Mouse (Mus musculus) hindbrain, embryonic 11.5 days (tissue): ENCODE measurements around the gene Hhipl1. TPM values are rescaled to one million over a fixed set of nuclear protein-coding genes. Genes with fewer than 3 reads are reported as not detected.

ENCODE experiments used
- ATAC-seq: fragments of 200-750 bp; cut with Nextera tagmentation; 2 replicates; pipeline ENCODE4 v1.8.0; 2017; ENCODE audit warnings: mild to moderate bottlenecking, moderate TSS enrichment, moderate library complexity; ENCODE audit not compliant: low FRiP score
- DNase-seq: peaks from one replicate; pipeline ENCODE4 v3.0.0-alpha.2; 2015; ENCODE audit warnings: low spot score
- H3K27ac ChIP-seq: fragments of 300-500 bp; sonication (generic); 2 replicates; pipeline ENCODE4 v1.5.1; 2014; ENCODE audit warnings: mild to moderate bottlenecking, low read depth, low read length
- H3K27me3 ChIP-seq: fragments of 300-500 bp; sonication (generic); 2 replicates; pipeline ENCODE4 v1.6.1; 2014; ENCODE audit warnings: mild to moderate bottlenecking, low read length, moderate library complexity, mixed read lengths; ENCODE audit not compliant: control insufficient read depth, insufficient read depth
- H3K36me3 ChIP-seq: fragments of 300-500 bp; sonication (generic); 2 replicates; pipeline ENCODE4 v1.6.1; 2014; ENCODE audit warnings: mild to moderate bottlenecking, low read length, moderate library complexity, mixed read lengths; ENCODE audit not compliant: control insufficient read depth, insufficient read depth
- H3K4me1 ChIP-seq: fragments of 300-500 bp; sonication (generic); replicated peaks from 2 replicates; pipeline ENCODE4 v1.6.1; 2014; ENCODE audit warnings: low read length, mixed read lengths; ENCODE audit not compliant: control insufficient read depth, insufficient read depth
- H3K4me2 ChIP-seq: fragments of 300-500 bp; sonication (generic); replicated peaks from 2 replicates; pipeline ENCODE4 v1.6.1; 2014; ENCODE audit warnings: mild to moderate bottlenecking, low read depth, low read length
- H3K4me3 ChIP-seq: fragments of 300-500 bp; sonication (generic); 2 replicates; pipeline ENCODE4 v1.5.1; 2014; ENCODE audit warnings: low read depth, low read length
- H3K9ac ChIP-seq: fragments of 300-500 bp; sonication (generic); 2 replicates; pipeline ENCODE4 v1.6.1; 2014; ENCODE audit warnings: low read depth, low read length
- H3K9me3 ChIP-seq: fragments of 300-500 bp; sonication (generic); 2 replicates; pipeline ENCODE4 v1.6.1; 2016; ENCODE audit warnings: low read length; ENCODE audit not compliant: control insufficient read depth
- WGBS: fragments of 180-500 bp; shearing (Covaris S2); extraction: QIAGEN DNeasy Blood & Tissue Kit; methylation state at CpG from one replicate; pipeline ENCODE4 v1.1.7; 2014; 5-methylcytosine and 5-hydroxymethylcytosine counted together
- polyA plus RNA-seq: library from polyadenylated mRNA; unstranded; fragments of >200 nt; fragmentation: Nextera tagmentation; extraction: Ambion mirVana; gene quantifications from 2 replicates; pipeline ENCODE4 v1.2.1, GENCODE M21; 2014

Gene Hhipl1
- polyA plus RNA-seq: 1.2 and 1.8 TPM in 2 replicates

DNA sequence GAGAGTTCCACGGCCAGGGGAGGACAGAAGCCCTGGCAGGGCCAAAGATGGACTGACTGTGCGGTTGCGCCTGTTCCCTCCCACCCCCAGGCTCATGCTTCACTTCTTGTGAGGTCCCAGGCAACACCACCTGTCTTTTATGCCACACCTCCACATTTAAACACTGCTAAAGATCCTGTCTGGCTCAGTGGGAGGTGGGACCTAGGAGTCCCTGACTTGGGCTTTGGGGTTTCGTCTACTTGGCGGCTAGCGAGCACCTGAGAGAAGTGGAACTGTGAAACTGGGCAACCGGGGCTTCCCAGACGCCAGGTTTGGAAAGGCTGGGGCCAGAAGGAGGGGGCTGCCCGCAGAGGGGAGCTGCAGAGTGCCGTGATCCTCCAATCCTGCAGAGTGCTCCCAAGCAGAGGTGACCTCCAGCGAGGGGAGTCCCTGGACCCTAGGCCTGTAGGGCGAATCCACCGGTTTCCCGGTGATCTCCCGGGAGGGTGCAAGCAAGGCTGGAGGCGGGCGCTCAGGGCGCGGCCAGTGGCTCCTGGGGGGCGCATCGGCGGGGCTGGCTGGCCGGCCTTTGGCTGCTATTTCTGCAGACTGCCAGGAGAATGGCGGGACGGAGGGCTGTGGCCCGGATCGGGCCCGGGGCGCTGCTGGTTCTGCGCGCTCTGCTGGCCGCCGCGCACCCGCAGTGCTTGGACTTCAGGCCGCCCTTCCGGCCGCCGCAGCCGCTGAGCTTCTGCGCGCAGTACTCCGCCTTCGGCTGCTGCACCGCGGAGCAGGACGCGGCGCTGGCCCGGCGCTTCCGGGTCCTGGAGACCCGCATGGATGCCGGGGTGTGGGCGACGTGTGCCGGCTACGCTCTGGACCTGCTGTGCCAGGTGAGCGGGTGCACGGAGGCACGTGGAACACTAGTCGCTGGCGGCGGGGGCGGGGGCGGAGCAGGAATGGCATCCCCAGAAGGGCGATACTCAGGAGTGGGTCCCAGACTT is at the start of gene Hhipl1:
Gene Hhipl1 (plus strand): TSS at position 459 of the 983 bp plus-strand sequence.
- Histone ChIP-seq H3K4me2 (peak within 1 kb of the TSS; percentile 98), H3K36me3 (no peaks in the 10 kb centered on the region), H3K27ac (no peak within 1 kb of the TSS; the same call in 1 of the 2 replicates), H3K4me3 (peak within 1 kb of the TSS; percentile 48), H3K27me3 (0 out of 2 replicates have a peak, but pooled peaks cover 2% of the 10 kb centered on the region), H3K9ac (peak within 1 kb of the TSS; percentile 85), H3K4me1 (peaks cover 7% of the 10 kb centered on the region; the same call in 1 of the 2 replicates), H3K9me3 (no peaks in the 10 kb centered on the region)
- peak; percentile 76 for DNase-seq
- WGBS: 4% methylated on average over 62 of the region's 67 CpGs
- peak; percentile 64 for ATAC-seq

DNA sequence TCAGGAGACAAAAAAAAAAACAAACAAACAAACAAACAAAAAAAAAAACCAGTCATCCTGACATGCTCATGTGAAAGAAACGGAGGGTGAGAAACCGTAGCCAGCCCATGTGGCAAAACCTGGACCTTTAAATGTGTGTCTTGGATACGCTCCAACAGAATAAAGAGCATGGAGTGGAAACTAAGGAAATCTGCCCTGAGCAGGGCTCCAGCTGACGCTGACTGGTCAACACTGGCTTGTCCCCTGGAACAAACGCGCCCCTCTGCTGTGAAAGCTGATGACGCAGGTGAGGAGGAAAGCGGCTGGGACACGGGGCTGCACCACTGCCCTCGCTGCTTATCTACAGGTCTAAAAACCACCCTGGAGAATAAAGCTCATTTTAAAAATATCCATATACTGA is 49.3 kb upstream of the Hhipl1 start:
- DNase-seq (no peak), ATAC-seq (no peak)
- H3K27ac ChIP-seq: no peak overlapping the region
- no peaks in the 10 kb centered on the region for H3K27me3 ChIP-seq
- 64% methylated on average over 10 of the region's 10 CpGs for WGBS
- H3K4me2 ChIP-seq: no peak overlapping the region
- H3K9ac ChIP-seq: no peak overlapping the region
- H3K4me1 ChIP-seq: peaks cover 32% of the 10 kb centered on the region
- no peak overlapping the region for H3K4me3 ChIP-seq
- no peaks in the 10 kb centered on the region for H3K9me3 ChIP-seq
- H3K36me3 ChIP-seq: no peaks in the 10 kb centered on the region

DNA sequence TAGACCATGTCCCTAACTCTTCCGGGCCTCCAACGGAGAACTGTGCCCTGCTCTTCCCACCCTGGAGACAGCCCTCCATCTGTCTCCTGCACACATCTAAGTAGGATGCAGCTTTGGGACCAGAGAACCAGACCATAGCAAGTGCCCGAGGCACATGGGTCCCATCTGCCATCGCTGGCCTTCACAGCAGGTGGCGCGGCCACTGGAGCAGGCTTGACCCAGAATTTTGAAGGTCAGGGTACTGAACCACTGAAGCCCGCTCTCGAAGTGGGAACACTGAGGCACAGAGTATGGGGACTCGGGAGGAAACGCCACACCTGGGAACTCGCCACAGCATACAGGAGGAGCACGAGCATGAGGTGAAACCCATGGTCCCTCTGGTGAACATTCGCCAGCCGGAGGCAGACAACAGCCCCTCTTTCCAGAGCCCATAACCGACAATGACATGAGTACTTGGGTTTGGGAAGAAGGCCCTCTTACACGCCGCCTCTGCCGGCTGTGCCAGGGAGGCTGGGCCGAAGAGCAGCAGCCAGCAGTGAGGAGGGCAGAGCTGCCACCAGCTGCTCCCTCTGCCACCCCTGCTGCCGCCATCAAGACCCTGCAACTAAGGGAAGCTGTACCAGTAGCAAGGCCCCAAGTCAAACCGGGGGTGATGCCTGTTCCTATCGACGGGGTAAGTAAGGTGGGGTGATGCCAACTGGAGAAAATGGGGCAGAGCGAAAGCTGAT is 46.6 kb upstream of the Hhipl1 start:
- no peak overlapping the region for H3K4me2 ChIP-seq
- H3K9ac ChIP-seq: no peak overlapping the region
- H3K27me3 ChIP-seq: no peaks in the 10 kb centered on the region
- no peaks in the 10 kb centered on the region for H3K36me3 ChIP-seq
- H3K4me3 ChIP-seq: no peak overlapping the region
- 83% methylated on average over 24 of the region's 24 CpGs for WGBS
- 0 out of 2 replicates have a peak overlapping the region, but pooled peaks have one; percentile 31 for H3K27ac ChIP-seq
- no peak for ATAC-seq
- H3K4me1 ChIP-seq: peaks cover 39% of the 10 kb centered on the region
- no peak for DNase-seq
- no peaks in the 10 kb centered on the region for H3K9me3 ChIP-seq

DNA sequence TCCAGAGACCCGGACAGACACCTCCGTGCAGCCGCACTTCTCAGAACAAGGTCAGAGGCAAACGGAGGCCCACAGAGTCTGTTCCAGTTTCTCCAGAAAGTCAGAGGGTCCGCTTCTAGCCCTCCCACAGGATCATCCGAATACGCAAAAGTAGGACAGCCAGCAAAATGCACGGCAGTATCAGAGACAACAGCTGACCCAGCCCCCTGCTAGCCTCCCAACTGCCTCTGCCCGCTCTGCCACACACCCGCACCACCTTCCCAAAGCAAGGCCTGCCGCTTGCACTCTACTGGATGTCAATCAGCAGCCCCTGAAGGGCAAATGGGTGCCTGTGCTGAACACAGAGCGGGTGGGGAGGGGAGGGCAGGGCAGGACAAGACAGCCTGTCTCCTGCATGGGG is 45.1 kb upstream of the Hhipl1 start:
- H3K36me3 ChIP-seq: no peaks in the 10 kb centered on the region
- H3K27ac ChIP-seq: peak overlapping the region; percentile 20; the same call in 1 of the 2 replicates
- DNase-seq: no peak
- H3K4me1 ChIP-seq: peaks cover 38% of the 10 kb centered on the region
- H3K4me3 ChIP-seq: no peak overlapping the region
- no peaks in the 10 kb centered on the region for H3K27me3 ChIP-seq
- no peaks in the 10 kb centered on the region for H3K9me3 ChIP-seq
- no peak overlapping the region for H3K9ac ChIP-seq
- 82% methylated on average over 12 of the region's 12 CpGs for WGBS
- no peak overlapping the region for H3K4me2 ChIP-seq
- no peak for ATAC-seq

DNA sequence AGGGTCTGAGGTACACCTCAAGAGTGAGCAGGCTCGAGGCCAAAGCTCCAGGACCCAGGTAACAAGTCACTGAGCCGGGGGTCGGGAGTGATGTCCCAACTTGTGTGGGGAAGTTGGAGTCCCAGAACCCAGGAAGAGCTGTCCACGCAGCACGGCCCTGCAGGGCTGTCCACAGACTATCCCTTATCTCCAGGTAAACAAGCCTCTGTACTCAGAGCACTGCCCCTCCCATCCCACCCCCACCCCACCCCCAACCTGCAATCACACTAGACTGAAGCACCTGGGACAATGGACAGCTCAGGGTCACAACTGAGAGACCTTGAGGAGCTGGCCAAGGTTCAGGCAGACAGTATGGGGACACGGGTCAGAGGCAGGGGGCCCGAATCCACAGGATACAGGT is 41.2 kb upstream of the Hhipl1 start:
- Histone ChIP-seq H3K27ac (peak overlapping the region; percentile 87), H3K27me3 (no peaks in the 10 kb centered on the region), H3K4me3 (no peak overlapping the region), H3K9ac (peak overlapping the region; percentile 36; the same call in 1 of the 2 replicates), H3K4me2 (no peak overlapping the region), H3K36me3 (no peaks in the 10 kb centered on the region), H3K9me3 (no peaks in the 10 kb centered on the region), H3K4me1 (peaks cover 33% of the 10 kb centered on the region)
- WGBS: 80% methylated on average over 7 of the region's 7 CpGs
- ATAC-seq: no peak
- DNase-seq: no peak

DNA sequence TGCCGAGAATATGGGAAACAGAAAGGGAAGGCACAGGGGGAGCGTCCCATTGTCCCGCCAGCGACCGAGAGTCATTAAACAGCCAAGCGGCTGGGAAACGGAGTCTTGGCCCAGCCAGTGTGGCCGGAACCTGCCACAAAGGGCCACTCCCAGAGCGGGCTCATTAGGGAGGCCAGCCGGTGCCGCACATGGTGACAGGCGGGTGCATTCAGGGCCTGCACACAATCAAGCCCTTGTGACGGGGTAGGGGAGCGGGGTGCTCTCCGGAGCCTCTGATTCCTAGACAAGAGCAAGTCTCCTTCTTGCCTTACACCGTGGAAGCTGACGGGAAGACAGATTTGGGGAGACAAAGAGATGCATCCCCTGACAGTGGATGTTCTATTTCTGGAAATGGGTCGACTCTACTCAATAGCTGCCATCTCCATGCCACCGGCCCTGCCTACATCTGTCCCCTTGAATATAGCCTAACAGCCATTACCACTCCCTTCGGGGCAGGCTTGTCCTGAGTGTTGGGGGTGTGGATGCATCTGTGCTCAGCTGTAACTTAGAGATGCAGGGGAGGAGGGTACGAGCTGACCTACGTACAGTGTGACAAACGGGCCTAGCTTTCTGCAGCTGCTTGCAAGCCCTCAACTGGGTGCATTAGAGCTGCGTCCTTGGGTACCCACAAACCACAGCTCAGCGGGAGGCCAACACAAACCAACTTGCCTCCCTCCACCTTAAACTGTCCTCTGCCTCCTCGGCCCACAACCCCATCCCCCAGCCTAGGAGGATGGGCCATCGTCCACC is 40.0 kb upstream of the Hhipl1 start:
- no peaks in the 10 kb centered on the region for H3K9me3 ChIP-seq
- no peak overlapping the region for H3K4me3 ChIP-seq
- H3K9ac ChIP-seq: peak overlapping the region; percentile 45
- 16% methylated on average over 27 of the region's 27 CpGs for WGBS
- H3K27ac ChIP-seq: peak overlapping the region; percentile 87
- H3K4me1 ChIP-seq: peaks cover 31% of the 10 kb centered on the region
- H3K36me3 ChIP-seq: no peaks in the 10 kb centered on the region
- H3K4me2 ChIP-seq: peak overlapping the region; percentile 33
- H3K27me3 ChIP-seq: no peaks in the 10 kb centered on the region
- peak; percentile 87 for ATAC-seq
- DNase-seq: peak; percentile 79

DNA sequence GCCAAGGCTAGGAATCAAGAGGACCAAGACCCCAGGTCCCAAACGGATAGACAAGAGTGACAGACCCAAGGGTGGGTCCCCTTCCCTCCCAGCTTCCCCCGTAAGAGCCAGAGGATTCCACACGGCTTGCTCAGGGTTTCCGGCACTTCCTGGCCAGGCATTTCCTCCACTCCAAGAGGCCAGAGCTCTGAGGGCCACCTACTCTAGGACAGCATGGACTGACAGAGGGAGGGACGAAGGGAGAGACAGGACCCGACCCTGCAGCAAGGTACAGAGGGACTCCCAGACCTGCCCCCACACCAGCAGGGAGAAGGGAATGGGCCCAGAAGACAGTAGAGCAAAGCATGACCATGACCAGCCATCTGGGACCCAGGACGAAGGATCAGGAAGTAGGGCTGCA is 38.4 kb upstream of the Hhipl1 start:
- Histone ChIP-seq H3K4me2 (no peak overlapping the region), H3K4me3 (no peak overlapping the region), H3K9me3 (no peaks in the 10 kb centered on the region), H3K9ac (peak overlapping the region; percentile 15; the same call in 1 of the 2 replicates), H3K27me3 (no peaks in the 10 kb centered on the region), H3K4me1 (peaks cover 44% of the 10 kb centered on the region), H3K27ac (peak overlapping the region; percentile 87), H3K36me3 (no peaks in the 10 kb centered on the region)
- ATAC-seq (no peak), DNase-seq (no peak)
- 75% methylated on average over 7 of the region's 7 CpGs for WGBS

DNA sequence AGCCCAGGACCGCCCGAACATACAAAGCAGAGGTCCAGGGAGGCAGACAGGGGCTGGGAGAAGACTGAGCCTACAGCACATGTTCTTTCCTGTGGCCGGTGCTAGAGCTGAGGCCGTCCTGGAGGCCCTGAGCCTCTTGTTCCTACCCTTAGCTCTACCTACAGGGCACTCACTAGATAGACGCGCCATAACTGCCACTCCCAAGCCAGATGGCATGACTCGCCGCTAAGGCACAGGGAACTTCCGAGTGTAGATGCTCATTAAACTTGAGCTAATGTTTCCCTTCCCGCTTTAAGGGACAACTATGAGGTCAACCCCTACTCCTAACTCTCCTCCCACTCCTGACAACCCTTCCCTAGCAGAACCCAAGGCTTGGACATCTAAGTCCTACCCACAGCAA is 37.1 kb upstream of the Hhipl1 start:
- DNase-seq (no peak), ATAC-seq (no peak)
- Histone ChIP-seq H3K36me3 (no peaks in the 10 kb centered on the region), H3K27ac (no peak overlapping the region), H3K27me3 (no peaks in the 10 kb centered on the region), H3K9me3 (no peaks in the 10 kb centered on the region), H3K9ac (no peak overlapping the region), H3K4me1 (peaks cover 41% of the 10 kb centered on the region), H3K4me2 (no peak overlapping the region), H3K4me3 (no peak overlapping the region)
- WGBS: 98% methylated on average over 10 of the region's 10 CpGs
